Mouse (Mus musculus): ENCODE measurements around the gene Gmds. TPM values are rescaled to one million over a fixed set of nuclear protein-coding genes. Genes with fewer than 3 reads are reported as not detected.

Gene Gmds
- polyA plus RNA-seq, 1 experiment from 2014 or later, result 29.2 TPM

GRCm38 (mm10) chr13:32298456-32298855, 40.1 kb downstream of the Gmds start:
- Histone ChIP-seq H3K27me3 (ENCODE audit: insufficient read depth, low read length) (no peaks in the 10 kb centered on the region), H3K4me3 (ENCODE audit: low read depth, low read length) (no peak overlapping the region), H3K4me2 (no peak overlapping the region), H3K9me3 (ENCODE audit: low read depth, low read length) (no peaks in the 10 kb centered on the region), H3K27ac (ENCODE audit: low read depth) (no peak overlapping the region), H3K36me3 (ENCODE audit: insufficient read depth) (no peaks in the 10 kb centered on the region), H3K9ac (no peak overlapping the region), H3K4me1 (ENCODE audit: insufficient read depth) (no peaks in the 10 kb centered on the region)
- 28% methylated on average over 1 of the region's 1 CpGs for WGBS
- no peak for TF ChIP-seq CTCF (IDR thresholded peaks at IDR 0.05; ENCODE audit: low read depth)
- DNase-seq (no peak), ATAC-seq (ENCODE audit: insufficient read depth) (no peak)

GRCm38 (mm10) chr13:32297398-32297797, 41.1 kb downstream of the Gmds start:
- H3K9ac ChIP-seq, result no peak overlapping the region
- no peak overlapping the region for H3K4me2 ChIP-seq
- H3K36me3 ChIP-seq (ENCODE audit: insufficient read depth), result no peaks in the 10 kb centered on the region
- no peak overlapping the region for H3K4me3 ChIP-seq (ENCODE audit: low read depth, low read length)
- peak; percentile 24; the same call in 1 of the 2 replicates for ATAC-seq (ENCODE audit: insufficient read depth)
- WGBS, result 41% methylated on average over 5 of the region's 5 CpGs
- H3K27me3 ChIP-seq (ENCODE audit: insufficient read depth, low read length), result no peaks in the 10 kb centered on the region
- no peak overlapping the region for H3K27ac ChIP-seq (ENCODE audit: low read depth)
- TF ChIP-seq CTCF (IDR thresholded peaks at IDR 0.05; ENCODE audit: low read depth), result peak; percentile 72
- DNase-seq, result peak; percentile 78
- no peaks in the 10 kb centered on the region for H3K4me1 ChIP-seq (ENCODE audit: insufficient read depth)
- H3K9me3 ChIP-seq (ENCODE audit: low read depth, low read length), result no peaks in the 10 kb centered on the region

- Histone ChIP-seq H3K27me3 (ENCODE audit: insufficient read depth, low read length) (no peaks in the 10 kb centered on the region), H3K4me1 (ENCODE audit: insufficient read depth) (no peaks in the 10 kb centered on the region), H3K9me3 (ENCODE audit: low read depth, low read length) (no peaks in the 10 kb centered on the region), H3K4me2 (no peak overlapping the region), H3K4me3 (ENCODE audit: low read depth, low read length) (no peak overlapping the region), H3K27ac (ENCODE audit: low read depth) (no peak overlapping the region), H3K9ac (no peak overlapping the region), H3K36me3 (ENCODE audit: insufficient read depth) (no peaks in the 10 kb centered on the region)
- no peak for ATAC-seq (ENCODE audit: insufficient read depth)
- DNase-seq, result no peak
- 67% methylated on average over 3 of the region's 3 CpGs for WGBS
- TF ChIP-seq CTCF (IDR thresholded peaks at IDR 0.05; ENCODE audit: low read depth), result no peak
These were observed 43.9 kb downstream of the Gmds start for GRCm38 (mm10) chr13:32294416-32295195.

- H3K27ac ChIP-seq (ENCODE audit: low read depth), result no peak overlapping the region
- no peak overlapping the region for H3K4me3 ChIP-seq (ENCODE audit: low read depth, low read length)
- H3K4me2 ChIP-seq, result no peak overlapping the region
- no peaks in the 10 kb centered on the region for H3K36me3 ChIP-seq (ENCODE audit: insufficient read depth)
- H3K27me3 ChIP-seq (ENCODE audit: insufficient read depth, low read length), result no peaks in the 10 kb centered on the region
- TF ChIP-seq CTCF (IDR thresholded peaks at IDR 0.05; ENCODE audit: low read depth), result peak; percentile 37
- H3K9ac ChIP-seq, result no peak overlapping the region
- DNase-seq (no peak), ATAC-seq (ENCODE audit: insufficient read depth) (no peak)
- 92% methylated on average over 2 of the region's 2 CpGs for WGBS
- H3K4me1 ChIP-seq (ENCODE audit: insufficient read depth), result no peaks in the 10 kb centered on the region
- no peaks in the 10 kb centered on the region for H3K9me3 ChIP-seq (ENCODE audit: low read depth, low read length)
These were observed 65.5 kb downstream of the Gmds start for GRCm38 (mm10) chr13:32272937-32273496.

- Histone ChIP-seq H3K27ac (ENCODE audit: low read depth) (no peak overlapping the region), H3K4me3 (ENCODE audit: low read depth, low read length) (no peak overlapping the region), H3K4me1 (ENCODE audit: insufficient read depth) (no peaks in the 10 kb centered on the region), H3K4me2 (no peak overlapping the region), H3K9ac (no peak overlapping the region), H3K27me3 (ENCODE audit: insufficient read depth, low read length) (no peaks in the 10 kb centered on the region), H3K36me3 (ENCODE audit: insufficient read depth) (no peaks in the 10 kb centered on the region), H3K9me3 (ENCODE audit: low read depth, low read length) (no peaks in the 10 kb centered on the region)
- DNase-seq (no peak), ATAC-seq (ENCODE audit: insufficient read depth) (no peak)
- TF ChIP-seq CTCF (IDR thresholded peaks at IDR 0.05; ENCODE audit: low read depth), result no peak
- WGBS, result 41% methylated on average over 2 of the region's 2 CpGs
These were observed 68.8 kb downstream of the Gmds start for GRCm38 (mm10) chr13:32269757-32270156.

GRCm38 (mm10) chr13:32269261-32269660, 69.3 kb downstream of the Gmds start:
- Histone ChIP-seq H3K4me3 (ENCODE audit: low read depth, low read length) (no peak overlapping the region), H3K36me3 (ENCODE audit: insufficient read depth) (no peaks in the 10 kb centered on the region), H3K27me3 (ENCODE audit: insufficient read depth, low read length) (no peaks in the 10 kb centered on the region), H3K27ac (ENCODE audit: low read depth) (no peak overlapping the region), H3K4me2 (no peak overlapping the region), H3K9ac (no peak overlapping the region), H3K9me3 (ENCODE audit: low read depth, low read length) (no peaks in the 10 kb centered on the region), H3K4me1 (ENCODE audit: insufficient read depth) (no peaks in the 10 kb centered on the region)
- TF ChIP-seq CTCF (IDR thresholded peaks at IDR 0.05; ENCODE audit: low read depth), result no peak
- DNase-seq (peak; percentile 8), ATAC-seq (ENCODE audit: insufficient read depth) (no peak)
- 44% methylated on average over 2 of the region's 2 CpGs for WGBS

GRCm38 (mm10) chr13:32268284-32268683, 70.3 kb downstream of the Gmds start:
- 17% methylated on average over 3 of the region's 3 CpGs for WGBS
- Histone ChIP-seq H3K4me2 (no peak overlapping the region), H3K9me3 (ENCODE audit: low read depth, low read length) (no peaks in the 10 kb centered on the region), H3K4me1 (ENCODE audit: insufficient read depth) (no peaks in the 10 kb centered on the region), H3K9ac (no peak overlapping the region), H3K36me3 (ENCODE audit: insufficient read depth) (no peaks in the 10 kb centered on the region), H3K27me3 (ENCODE audit: insufficient read depth, low read length) (no peaks in the 10 kb centered on the region), H3K4me3 (ENCODE audit: low read depth, low read length) (no peak overlapping the region), H3K27ac (ENCODE audit: low read depth) (no peak overlapping the region)
- no peak for TF ChIP-seq CTCF (IDR thresholded peaks at IDR 0.05; ENCODE audit: low read depth)
- DNase-seq (no peak), ATAC-seq (ENCODE audit: insufficient read depth) (no peak)
